Mouse (Mus musculus) ES-E14 (cell line): ENCODE results near the gene Ptpra.

Source experiments
- CHD2 ChIP-seq: IDR thresholded peaks from 2 replicates; pipeline ENCODE4 v1.6.1; 2014; ENCODE audit warnings: mild to moderate bottlenecking, low read depth, low read length, inconsistent platforms
- HCFC1 ChIP-seq: IDR thresholded peaks from 2 replicates; pipeline ENCODE4 v1.6.1; 2012; ENCODE audit warnings: low read length, inconsistent platforms, borderline replicate concordance; ENCODE audit not compliant: insufficient read depth
- MAFK ChIP-seq: IDR thresholded peaks from 2 replicates; pipeline ENCODE4 v1.6.1; 2014; ENCODE audit warnings: mild to moderate bottlenecking, low read depth, low read length, inconsistent platforms; ENCODE audit not compliant: insufficient read depth
- ZC3H11A ChIP-seq: IDR thresholded peaks from 2 replicates; pipeline ENCODE4 v1.6.1; 2012; ENCODE audit warnings: low read depth, mild to moderate bottlenecking, inconsistent platforms, low read length, borderline replicate concordance
- ZNF384 ChIP-seq: IDR thresholded peaks from 2 replicates; pipeline ENCODE4 v1.6.1; 2012; ENCODE audit warnings: low read depth, low read length, inconsistent platforms

DNA sequence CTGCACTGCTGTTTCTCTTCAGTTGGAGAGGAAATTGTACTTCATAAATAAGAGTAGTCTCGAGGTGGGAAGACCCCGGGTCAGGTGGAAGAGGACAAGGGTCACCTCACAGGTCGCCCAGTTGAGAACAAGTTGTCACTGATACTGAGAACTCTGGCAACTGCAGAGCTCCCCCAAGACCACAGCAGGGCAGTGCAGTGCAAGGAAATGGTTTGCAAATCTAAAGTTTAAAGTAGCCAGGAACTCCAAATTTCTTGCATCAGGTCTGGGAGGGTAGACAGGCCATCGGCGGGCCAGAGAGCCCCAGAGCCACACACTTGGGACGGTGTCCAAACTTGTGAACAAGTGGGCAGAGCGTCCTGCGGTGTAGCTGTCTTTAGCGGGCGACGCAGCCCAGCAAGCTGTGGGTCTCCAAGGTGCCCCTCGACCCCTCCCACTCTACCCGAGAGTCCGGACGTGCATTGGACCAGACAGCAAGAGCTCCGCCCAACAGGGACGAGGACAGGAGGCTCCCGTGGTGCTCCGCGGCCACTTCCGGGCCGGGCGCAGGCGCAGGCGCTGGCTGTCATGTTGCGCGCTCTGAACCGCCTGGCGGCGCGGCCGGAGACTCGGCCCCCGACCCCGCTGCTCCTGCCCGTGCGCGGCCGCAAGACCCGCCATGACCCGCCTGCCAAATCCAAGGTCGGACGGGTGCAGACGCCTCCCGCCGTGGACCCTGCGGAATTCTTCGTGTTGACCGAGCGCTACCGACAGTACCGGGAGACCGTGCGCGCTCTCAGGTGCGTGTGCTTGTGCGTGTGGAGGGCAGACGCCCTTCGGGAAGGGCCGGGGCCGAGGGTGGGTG, 113.4 kb downstream of the Ptpra start, which contains the start of gene Mrps26:
- TF ChIP-seq MAFK (no peak), CHD2 (no peak), ZC3H11A (no peak), ZNF384 (no peak), HCFC1 (peak; percentile 59)
